Mouse (Mus musculus): ENCODE data around the gene Edil3. TPM values are rescaled to one million over a fixed set of nuclear protein-coding genes. Genes with fewer than 3 reads are reported as not detected.

Gene Edil3
- polyA plus RNA-seq, 1 experiment, result 0.60 TPM

- TF ChIP-seq CTCF (IDR thresholded peaks at IDR 0.05; ENCODE audit: control insufficient read depth, insufficient read depth, low read length) (no peak), POLR2A (IDR thresholded peaks at IDR 0.05; ENCODE audit: borderline replicate concordance, control insufficient read depth, low read depth, low read length) (no peak)
- Histone ChIP-seq H3K27ac (ENCODE audit: control insufficient read depth, insufficient read depth, low read depth, low read length, poor library complexity) (no peak overlapping the region), H3K4me1 (ENCODE audit: control insufficient read depth, insufficient read depth, low read length) (no peaks in the 10 kb centered on the region), H3K4me3 (replicated peaks; ENCODE audit: control insufficient read depth, low read depth, low read length) (no peak overlapping the region)
- 76% methylated on average over 6 of the region's 6 CpGs for WGBS
These were observed 301.4 kb downstream of the Edil3 start for GRCm38 (mm10) chr13:89122511-89123253.

GRCm38 (mm10) chr13:89123396-89123795 is 302.1 kb downstream of the Edil3 start:
- no peaks in the 10 kb centered on the region for H3K4me1 ChIP-seq (ENCODE audit: control insufficient read depth, insufficient read depth, low read length)
- no peak for TF ChIP-seq POLR2A (IDR thresholded peaks at IDR 0.05; ENCODE audit: borderline replicate concordance, control insufficient read depth, low read depth, low read length)
- no peak for TF ChIP-seq CTCF (IDR thresholded peaks at IDR 0.05; ENCODE audit: control insufficient read depth, insufficient read depth, low read length)
- WGBS, result 79% methylated on average over 5 of the region's 5 CpGs
- no peak overlapping the region for H3K4me3 ChIP-seq (replicated peaks; ENCODE audit: control insufficient read depth, low read depth, low read length)
- no peak overlapping the region for H3K27ac ChIP-seq (ENCODE audit: control insufficient read depth, insufficient read depth, low read depth, low read length, poor library complexity)

GRCm38 (mm10) chr13:89146056-89146547 is 324.8 kb downstream of the Edil3 start:
- TF ChIP-seq CTCF (IDR thresholded peaks at IDR 0.05; ENCODE audit: control insufficient read depth, insufficient read depth, low read length), result no peak
- TF ChIP-seq POLR2A (IDR thresholded peaks at IDR 0.05; ENCODE audit: borderline replicate concordance, control insufficient read depth, low read depth, low read length), result no peak
- Histone ChIP-seq H3K4me3 (replicated peaks; ENCODE audit: control insufficient read depth, low read depth, low read length) (no peak overlapping the region), H3K27ac (ENCODE audit: control insufficient read depth, insufficient read depth, low read depth, low read length, poor library complexity) (no peak overlapping the region), H3K4me1 (ENCODE audit: control insufficient read depth, insufficient read depth, low read length) (no peaks in the 10 kb centered on the region)
- WGBS, result 73% methylated on average over 4 of the region's 4 CpGs

GRCm38 (mm10) chr13:89151878-89152277 is 330.6 kb downstream of the Edil3 start:
- Histone ChIP-seq H3K27ac (ENCODE audit: control insufficient read depth, insufficient read depth, low read depth, low read length, poor library complexity) (no peak overlapping the region), H3K4me1 (ENCODE audit: control insufficient read depth, insufficient read depth, low read length) (no peaks in the 10 kb centered on the region), H3K4me3 (replicated peaks; ENCODE audit: control insufficient read depth, low read depth, low read length) (no peak overlapping the region)
- TF ChIP-seq CTCF (IDR thresholded peaks at IDR 0.05; ENCODE audit: control insufficient read depth, insufficient read depth, low read length) (no peak), POLR2A (IDR thresholded peaks at IDR 0.05; ENCODE audit: borderline replicate concordance, control insufficient read depth, low read depth, low read length) (no peak)
- 84% methylated on average over 3 of the region's 3 CpGs for WGBS

GRCm38 (mm10) chr13:89167960-89168359 is 346.7 kb downstream of the Edil3 start:
- H3K4me1 ChIP-seq (ENCODE audit: control insufficient read depth, insufficient read depth, low read length), result no peaks in the 10 kb centered on the region
- 14% methylated on average over 1 of the region's 1 CpGs for WGBS
- no peak overlapping the region for H3K27ac ChIP-seq (ENCODE audit: control insufficient read depth, insufficient read depth, low read depth, low read length, poor library complexity)
- no peak for TF ChIP-seq CTCF (IDR thresholded peaks at IDR 0.05; ENCODE audit: control insufficient read depth, insufficient read depth, low read length)
- no peak for TF ChIP-seq POLR2A (IDR thresholded peaks at IDR 0.05; ENCODE audit: borderline replicate concordance, control insufficient read depth, low read depth, low read length)
- no peak overlapping the region for H3K4me3 ChIP-seq (replicated peaks; ENCODE audit: control insufficient read depth, low read depth, low read length)

- Histone ChIP-seq H3K4me3 (replicated peaks; ENCODE audit: control insufficient read depth, low read depth, low read length) (no peak overlapping the region), H3K4me1 (ENCODE audit: control insufficient read depth, insufficient read depth, low read length) (no peaks in the 10 kb centered on the region), H3K27ac (ENCODE audit: control insufficient read depth, insufficient read depth, low read depth, low read length, poor library complexity) (no peak overlapping the region)
- no peak for TF ChIP-seq CTCF (IDR thresholded peaks at IDR 0.05; ENCODE audit: control insufficient read depth, insufficient read depth, low read length)
- no peak for TF ChIP-seq POLR2A (IDR thresholded peaks at IDR 0.05; ENCODE audit: borderline replicate concordance, control insufficient read depth, low read depth, low read length)
- 86% methylated on average over 4 of the region's 4 CpGs for WGBS
These were observed 348.8 kb downstream of the Edil3 start for GRCm38 (mm10) chr13:89170040-89170439.

- Histone ChIP-seq H3K4me1 (ENCODE audit: control insufficient read depth, insufficient read depth, low read length) (no peaks in the 10 kb centered on the region), H3K27ac (ENCODE audit: control insufficient read depth, insufficient read depth, low read depth, low read length, poor library complexity) (no peak overlapping the region), H3K4me3 (replicated peaks; ENCODE audit: control insufficient read depth, low read depth, low read length) (no peak overlapping the region)
- WGBS, result 78% methylated on average over 2 of the region's 2 CpGs
- TF ChIP-seq POLR2A (IDR thresholded peaks at IDR 0.05; ENCODE audit: borderline replicate concordance, control insufficient read depth, low read depth, low read length) (no peak), CTCF (IDR thresholded peaks at IDR 0.05; ENCODE audit: control insufficient read depth, insufficient read depth, low read length) (no peak)
These were observed 353.9 kb downstream of the Edil3 start for GRCm38 (mm10) chr13:89175154-89175553.

- Histone ChIP-seq H3K4me3 (replicated peaks; ENCODE audit: control insufficient read depth, low read depth, low read length) (no peak overlapping the region), H3K4me1 (ENCODE audit: control insufficient read depth, insufficient read depth, low read length) (no peaks in the 10 kb centered on the region), H3K27ac (ENCODE audit: control insufficient read depth, insufficient read depth, low read depth, low read length, poor library complexity) (no peak overlapping the region)
- no peak for TF ChIP-seq CTCF (IDR thresholded peaks at IDR 0.05; ENCODE audit: control insufficient read depth, insufficient read depth, low read length)
- TF ChIP-seq POLR2A (IDR thresholded peaks at IDR 0.05; ENCODE audit: borderline replicate concordance, control insufficient read depth, low read depth, low read length), result no peak
- 82% methylated on average over 1 of the region's 1 CpGs for WGBS
These were observed 367.8 kb downstream of the Edil3 start for GRCm38 (mm10) chr13:89189051-89189450.
